8 mouse cellular contexts compared by ENCODE assay signal in genomic region chr12:101082296-101083075, GRCm38 (mm10). TPM values are rescaled to one million over a fixed set of nuclear protein-coding genes. Genes with fewer than 3 reads are reported as not detected.
A peak's percentile ranks its signal among the peaks of the same experiment; 100 is the strongest.
DNase-seq lines count a peak whose midpoint lies in the region; ATAC-seq and TF ChIP-seq lines count a peak whose summit lies in the region.

No protein-coding gene starts in this region.

- intact Hi-C loops in gastrocnemius, adult 2 months (cut with DNase I): no loop called here

- H3K4me1 ChIP-seq in hindbrain, embryonic 14.5 days (replicated peaks; ENCODE audit: control insufficient read depth, insufficient read depth, low read length): peaks cover 30% of the 10 kb centered on the region
- H3K4me1 ChIP-seq in limb, embryonic 14.5 days (ENCODE audit: control insufficient read depth, insufficient read depth, low read length): peaks cover 12% of the 10 kb centered on the region; the same call in 1 of the 2 replicates
- peaks cover 21% of the 10 kb centered on the region for H3K4me1 ChIP-seq in midbrain, embryonic 12.5 days
- peaks cover 13% of the 10 kb centered on the region; the same call in 1 of the 2 replicates for H3K4me1 ChIP-seq in stomach, embryonic 14.5 days (ENCODE audit: control insufficient read depth, insufficient read depth, low read length)

- peak; percentile 5 to 38 for DNase-seq in urinary bladder, adult 18-20 months (ENCODE audit: low spot score in 2 of 2)
- DNase-seq in urinary bladder, postnatal 10 days (ENCODE audit: low spot score): no peak
- DNase-seq in cerebellum, adult 9-11 months: peak; percentile 58
- peak; percentile 72 for DNase-seq in gastrocnemius, adult 2 months
- no peak for DNase-seq in hindbrain, embryonic 14.5 days (ENCODE audit: low spot score)
- no peak for DNase-seq in limb, embryonic 14.5 days (ENCODE audit: low spot score)

- H3K9me3 ChIP-seq in hindbrain, embryonic 14.5 days (ENCODE audit: control insufficient read depth, low read length): no peaks in the 10 kb centered on the region
- no peaks in the 10 kb centered on the region for H3K9me3 ChIP-seq in limb, embryonic 14.5 days (ENCODE audit: control insufficient read depth, low read length)
- H3K9me3 ChIP-seq in midbrain, embryonic 12.5 days: no peaks in the 10 kb centered on the region
- no peaks in the 10 kb centered on the region for H3K9me3 ChIP-seq in stomach, embryonic 14.5 days (ENCODE audit: control insufficient read depth, low read depth, low read length)

- no peak for TF ChIP-seq CTCF in gastrocnemius, adult 2 months (IDR thresholded peaks at IDR 0.05)

- peak overlapping the region; percentile 99 for H3K9ac ChIP-seq in hindbrain, embryonic 14.5 days
- peak overlapping the region; percentile 98 for H3K9ac ChIP-seq in limb, embryonic 14.5 days (ENCODE audit: low read depth, low read length, severe bottlenecking)
- H3K9ac ChIP-seq in midbrain, embryonic 12.5 days (replicated peaks): peak overlapping the region; percentile 99
- peak overlapping the region; percentile 99 for H3K9ac ChIP-seq in stomach, embryonic 14.5 days (replicated peaks; ENCODE audit: low read depth, low read length)

- peak overlapping the region; percentile 81 for H3K4me3 ChIP-seq in gastrocnemius, adult 2 months
- H3K4me3 ChIP-seq in hindbrain, embryonic 14.5 days (replicated peaks; ENCODE audit: low read length): peak overlapping the region; percentile 100
- H3K4me3 ChIP-seq in limb, embryonic 14.5 days (replicated peaks; ENCODE audit: low read length): peak overlapping the region; percentile 99
- H3K4me3 ChIP-seq in midbrain, embryonic 12.5 days: peak overlapping the region; percentile 99
- peak overlapping the region; percentile 99 for H3K4me3 ChIP-seq in stomach, embryonic 14.5 days (ENCODE audit: low read depth, low read length)

- H3K36me3 ChIP-seq in hindbrain, embryonic 14.5 days (replicated peaks; ENCODE audit: control insufficient read depth, insufficient read depth): peaks cover 3% of the 10 kb centered on the region; the same call in 1 of the 2 replicates
- H3K36me3 ChIP-seq in limb, embryonic 14.5 days (ENCODE audit: control insufficient read depth, insufficient read depth, low read length): no peaks in the 10 kb centered on the region
- H3K36me3 ChIP-seq in midbrain, embryonic 12.5 days: peaks cover 17% of the 10 kb centered on the region; the same call in 1 of the 2 replicates
- H3K36me3 ChIP-seq in stomach, embryonic 14.5 days (ENCODE audit: control insufficient read depth, insufficient read depth, low read length): peaks cover 5% of the 10 kb centered on the region

- no peak for TF ChIP-seq POLR2A in limb, embryonic 14.5 days (IDR thresholded peaks at IDR 0.05; ENCODE audit: borderline replicate concordance, extremely low read depth, insufficient read depth, insufficient read length)

- H3K27ac ChIP-seq in gastrocnemius, adult 2 months: peak overlapping the region; percentile 99
- peak overlapping the region; percentile 98 for H3K27ac ChIP-seq in hindbrain, embryonic 14.5 days
- H3K27ac ChIP-seq in limb, embryonic 14.5 days (replicated peaks; ENCODE audit: low read depth, low read length): peak overlapping the region; percentile 97
- peak overlapping the region; percentile 99 for H3K27ac ChIP-seq in midbrain, embryonic 12.5 days (replicated peaks)
- H3K27ac ChIP-seq in stomach, embryonic 14.5 days (ENCODE audit: low read length): peak overlapping the region; percentile 99

- 0 out of 2 replicates have a peak, but pooled peaks have one; percentile 1 for ATAC-seq in hindbrain, embryonic 14.5 days (ENCODE audit: low FRiP score)
- ATAC-seq in limb, embryonic 14.5 days (ENCODE audit: low FRiP score, low read depth): 0 out of 2 replicates have a peak, but pooled peaks have one; percentile 0
- peak; percentile 14 for ATAC-seq in midbrain, embryonic 12.5 days (ENCODE audit: low FRiP score, low read depth)
- ATAC-seq in stomach, embryonic 14.5 days (ENCODE audit: insufficient number of reproducible peaks, insufficient read depth, low FRiP score, low read depth): 0 out of 2 replicates have a peak, but pooled peaks have one; percentile 1

- H3K27me3 ChIP-seq in hindbrain, embryonic 14.5 days (ENCODE audit: control insufficient read depth, insufficient read depth, low read length): no peaks in the 10 kb centered on the region
- H3K27me3 ChIP-seq in limb, embryonic 14.5 days (ENCODE audit: control insufficient read depth, insufficient read depth, low read length): no peaks in the 10 kb centered on the region
- H3K27me3 ChIP-seq in midbrain, embryonic 12.5 days: no peaks in the 10 kb centered on the region
- H3K27me3 ChIP-seq in stomach, embryonic 14.5 days (ENCODE audit: control insufficient read depth, insufficient read depth, low read length): no peaks in the 10 kb centered on the region

- WGBS in hindbrain, embryonic 14.5 days: under 1% methylated on average over 67 of the region's 69 CpGs
- under 1% methylated on average over 45 of the region's 69 CpGs for WGBS in limb, embryonic 14.5 days
- under 1% methylated on average over 66 of the region's 69 CpGs for whole genome bisulfite sequencing in midbrain, embryonic 12.5 days
- WGBS in stomach, embryonic 14.5 days: under 1% methylated on average over 69 of the region's 69 CpGs

- peak overlapping the region; percentile 82 for H3K4me2 ChIP-seq in hindbrain, embryonic 14.5 days (replicated peaks)
- H3K4me2 ChIP-seq in limb, embryonic 14.5 days (replicated peaks; ENCODE audit: low read depth, low read length, severe bottlenecking): peak overlapping the region; percentile 48
- peak overlapping the region; percentile 94 for H3K4me2 ChIP-seq in midbrain, embryonic 12.5 days (replicated peaks)
- H3K4me2 ChIP-seq in stomach, embryonic 14.5 days (replicated peaks; ENCODE audit: low read depth, low read length): peak overlapping the region; percentile 98

RNA-seq across cellular contexts. Expression of gene Ppp4r3a, which starts 1.0 kb away (rescaled TPM):
- 10 to 100 TPM; 19.9 to 20.6 TPM for total RNA-seq in gastrocnemius, adult 2 months (2021)
- 29.1 and 33.6 TPM in 2 replicates for polyA plus RNA-seq in hindbrain, embryonic 14.5 days (2014; fragmentation: Nextera tagmentation; extraction: Ambion mirVana)
- 35.4 and 44.9 TPM in 2 replicates for polyA plus RNA-seq in limb, embryonic 14.5 days (2012; rRNA removed)
- polyA plus RNA-seq in limb, embryonic 14.5 days (2014; fragmentation: Nextera tagmentation; extraction: Ambion mirVana): 40.3 and 45.1 TPM in 2 replicates
- 79.5 and 80.2 TPM in 2 replicates for polyA plus RNA-seq in midbrain, embryonic 12.5 days (2016; fragmentation: Nextera tagmentation; extraction: Ambion mirVana)
- polyA plus RNA-seq in stomach, embryonic 14.5 days (2014; fragmentation: Nextera tagmentation; extraction: Ambion mirVana): 45.2 and 49.1 TPM in 2 replicates

RNA-seq across cellular contexts. Expression of gene Ccdc88c, which starts 53.6 kb away (rescaled TPM):
- 10 to 100 TPM; 28.4 to 34.7 TPM for total RNA-seq in gastrocnemius, adult 2 months (2021)
- 11.1 and 13.3 TPM in 2 replicates for polyA plus RNA-seq in hindbrain, embryonic 14.5 days (2014; fragmentation: Nextera tagmentation; extraction: Ambion mirVana)
- polyA plus RNA-seq in limb, embryonic 14.5 days (2012; rRNA removed): 5.5 and 6.5 TPM in 2 replicates
- polyA plus RNA-seq in limb, embryonic 14.5 days (2014; fragmentation: Nextera tagmentation; extraction: Ambion mirVana): 4.9 and 5.2 TPM in 2 replicates
- polyA plus RNA-seq in midbrain, embryonic 12.5 days (2016; fragmentation: Nextera tagmentation; extraction: Ambion mirVana): 17.1 and 19.6 TPM in 2 replicates
- polyA plus RNA-seq in stomach, embryonic 14.5 days (2014; fragmentation: Nextera tagmentation; extraction: Ambion mirVana): 12.1 and 13.3 TPM in 2 replicates

Comparison
In these comparisons a context has a peak if more than half of its experiments do, and no peak if none do; other contexts are left out.
1. DNase-seq: peak in urinary bladder, adult 18-20 months (2 of 2), cerebellum, adult 9-11 months (single experiment) and gastrocnemius, adult 2 months (single experiment); none in urinary bladder, postnatal 10 days (single experiment), hindbrain, embryonic 14.5 days (single experiment) and limb, embryonic 14.5 days (single experiment).
2. H3K4me2 ChIP-seq: peak in every context shown above with its lines; median percentile 98 in stomach, embryonic 14.5 days; 94 in midbrain, embryonic 12.5 days; 82 in hindbrain, embryonic 14.5 days; 48 in limb, embryonic 14.5 days.
3. Peak in every context shown above with its lines, with median percentiles within 50 percentile points of each other: H3K27ac ChIP-seq, H3K4me3 ChIP-seq, ATAC-seq and H3K9ac ChIP-seq.